Mouse (Mus musculus) olfactory bulb, adult 2 months (tissue): ENCODE measurements around the gene Uckl1. TPM values are rescaled to one million over a fixed set of nuclear protein-coding genes. Genes with fewer than 3 reads are reported as not detected.

ENCODE experiments used
- H3K27ac ChIP-seq: fragments of 200-500 bp; 2 replicates; pipeline ENCODE4 v1.5.1; 2012; ENCODE audit warnings: low read depth, low read length; ENCODE audit not compliant: insufficient read depth
- H3K4me1 ChIP-seq: fragments of 200-500 bp; 2 replicates; pipeline ENCODE4 v1.6.1; 2012; ENCODE audit warnings: low read length; ENCODE audit not compliant: control insufficient read depth, insufficient read depth
- H3K4me3 ChIP-seq: fragments of 200-500 bp; 2 replicates; pipeline ENCODE4 v1.5.1; 2012; ENCODE audit warnings: mild to moderate bottlenecking, low read depth, low read length, moderate library complexity; ENCODE audit not compliant: insufficient read depth
- CTCF ChIP-seq: fragments of 200-500 bp; IDR thresholded peaks from 2 replicates; pipeline ENCODE4 v1.5.1; 2012; ENCODE audit warnings: low read depth, mild to moderate bottlenecking, low read length, moderate library complexity; ENCODE audit not compliant: insufficient read depth
- POLR2A ChIP-seq: fragments of 200-500 bp; IDR thresholded peaks from 2 replicates; pipeline ENCODE4 v1.6.1; 2012; ENCODE audit warnings: mild to moderate bottlenecking, low read depth, low read length, moderate library complexity; ENCODE audit not compliant: insufficient read depth
- WGBS: fragments of 180-500 bp; shearing (Covaris S2); methylation state at CpG from one replicate; pipeline ENCODE4 v1.1.7; 2018; 5-methylcytosine and 5-hydroxymethylcytosine counted together
- polyA plus RNA-seq: library from polyadenylated mRNA; stranded (reverse); fragments of >200 nt; gene quantifications from 2 replicates; pipeline ENCODE4 v1.2.4, GENCODE M21; 2012; ENCODE audit warnings: low replicate concordance; ENCODE audit not compliant: missing spikeins, insufficient read depth, insufficient read length

Uckl1 gene
- polyA plus RNA-seq, 1 experiment = not detected

DNA sequence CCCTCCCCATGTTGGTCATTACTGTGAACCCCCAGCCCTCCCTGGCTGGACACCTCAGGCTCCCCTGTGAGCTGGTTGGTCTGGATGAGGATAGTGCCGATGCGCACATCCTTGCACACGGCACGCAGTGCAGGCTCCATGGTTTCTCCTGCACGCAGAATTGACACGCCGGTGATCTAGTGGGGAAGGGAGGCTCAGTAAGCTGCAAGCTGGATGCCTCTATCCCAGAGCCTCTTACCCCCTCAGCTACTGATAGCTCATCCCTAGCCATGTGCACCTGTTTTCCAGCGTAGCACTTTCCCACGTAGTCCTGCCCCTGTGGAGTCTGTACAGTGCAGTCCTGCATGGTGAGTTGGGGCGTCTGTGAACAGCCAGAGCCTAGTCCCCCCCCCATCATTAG is 14.8 kb downstream of the Uckl1 start:
- no peak overlapping the region for H3K4me3 ChIP-seq
- TF ChIP-seq CTCF = no peak
- no peak overlapping the region for H3K27ac ChIP-seq
- no peaks in the 10 kb centered on the region for H3K4me1 ChIP-seq
- 94% methylated on average over 10 of the region's 10 CpGs for WGBS

DNA sequence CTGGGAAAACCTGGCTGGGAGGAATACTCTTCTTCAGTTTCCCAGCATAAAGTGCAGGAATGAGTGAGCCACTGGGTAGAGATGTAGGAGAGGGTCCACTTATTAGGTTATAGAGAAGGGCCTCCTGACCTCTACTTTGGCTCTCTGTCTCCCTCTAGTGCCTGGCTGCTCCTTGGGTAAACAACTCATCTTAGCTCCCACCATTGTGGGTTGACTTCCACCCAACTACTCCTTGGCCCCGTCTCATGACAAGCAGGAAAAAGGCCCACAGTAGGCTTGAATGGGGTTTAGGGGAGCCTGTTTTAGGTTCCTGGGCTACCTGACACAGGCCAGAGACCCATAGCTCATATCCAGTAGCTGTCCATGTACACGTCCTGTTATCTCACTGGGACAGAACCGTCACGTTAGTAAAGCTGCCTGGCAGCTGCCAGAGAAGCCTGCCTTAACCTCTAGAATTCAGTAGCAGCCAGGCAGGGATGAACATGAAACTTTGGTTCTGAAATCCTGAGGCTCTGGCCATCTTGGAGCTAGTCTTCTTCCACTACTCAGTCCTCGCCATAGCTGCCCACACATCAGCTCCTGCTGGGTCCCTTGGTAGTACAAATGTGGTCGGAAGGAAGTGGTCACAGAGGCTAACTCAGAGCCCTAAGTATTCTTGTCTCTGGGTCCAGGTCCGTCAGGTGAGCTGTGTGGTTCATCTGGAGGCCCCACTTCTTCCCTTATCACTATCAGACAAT is 16.3 kb downstream of the Uckl1 start:
- H3K4me1 ChIP-seq = no peaks in the 10 kb centered on the region
- 75% methylated on average over 7 of the region's 7 CpGs for WGBS

DNA sequence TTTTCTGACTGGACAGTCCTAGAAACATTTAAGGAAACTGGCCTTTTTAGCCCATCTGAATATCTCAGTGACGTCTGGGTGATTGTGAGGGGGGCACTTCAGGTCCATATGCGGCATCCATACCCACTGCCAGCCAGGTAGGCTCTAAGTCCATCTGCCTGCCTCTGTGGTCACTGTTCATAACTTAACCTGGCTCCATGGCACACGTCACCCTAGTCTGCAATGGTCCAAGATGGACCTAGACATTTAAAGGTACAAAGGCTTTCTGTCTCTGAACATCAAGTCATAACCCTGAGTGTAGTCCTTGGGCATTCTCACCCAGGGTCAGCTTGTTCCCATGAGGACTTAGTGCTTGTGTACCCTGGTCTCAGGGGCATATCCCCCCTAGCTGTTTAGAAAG is 17.4 kb downstream of the Uckl1 start:
- TF ChIP-seq POLR2A (no peak), CTCF (no peak)
- Histone ChIP-seq H3K4me1 (no peaks in the 10 kb centered on the region), H3K27ac (no peak overlapping the region), H3K4me3 (no peak overlapping the region)
- WGBS = 89% methylated on average over 3 of the region's 3 CpGs

More for the DNA sequence above, 16.3 kb downstream of the Uckl1 start:
- Histone ChIP-seq H3K27ac (no peak overlapping the region), H3K4me3 (no peak overlapping the region)
- TF ChIP-seq POLR2A (no peak), CTCF (no peak)

- TF ChIP-seq POLR2A = no peak
- TF ChIP-seq CTCF = no peak
- Histone ChIP-seq H3K4me1 (peaks cover 6% of the 10 kb centered on the region; the same call in 1 of the 2 replicates), H3K4me3 (no peak overlapping the region), H3K27ac (no peak overlapping the region)
Measured at GRCm38 (mm10) chr2:181553772-181554171, 30.9 kb downstream of the Uckl1 start.

DNA sequence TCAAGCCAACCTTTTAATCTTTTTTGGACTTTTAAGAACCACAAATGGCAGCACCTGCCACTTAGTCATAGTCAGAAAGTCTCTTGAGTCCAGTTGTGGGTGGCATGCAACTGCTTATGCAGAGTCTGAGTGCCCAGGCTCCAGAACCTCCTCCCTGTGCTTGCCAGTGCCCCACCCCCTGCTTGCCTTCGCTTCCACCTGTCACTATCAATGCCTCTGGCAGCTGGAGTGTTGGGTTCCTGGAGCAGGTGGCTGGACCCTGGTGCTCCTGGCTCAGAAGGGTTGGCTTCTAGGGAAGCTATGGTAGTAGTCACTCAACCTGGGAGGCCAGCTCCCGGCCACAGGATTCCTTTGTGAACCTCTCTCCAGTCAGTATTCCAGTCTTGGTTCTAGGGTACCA is 34.5 kb downstream of the Uckl1 start:
- TF ChIP-seq CTCF = no peak
- no peak for TF ChIP-seq POLR2A
- Histone ChIP-seq H3K4me3 (no peak overlapping the region), H3K4me1 (peaks cover 10% of the 10 kb centered on the region; the same call in 1 of the 2 replicates), H3K27ac (no peak overlapping the region)
- 91% methylated on average over 2 of the region's 2 CpGs for WGBS

- H3K4me1 ChIP-seq = peaks cover 10% of the 10 kb centered on the region; the same call in 1 of the 2 replicates
- 65% methylated on average over 5 of the region's 5 CpGs for WGBS
- no peak for TF ChIP-seq POLR2A
- TF ChIP-seq CTCF = no peak
- H3K4me3 ChIP-seq = no peak overlapping the region
- H3K27ac ChIP-seq = no peak overlapping the region
Measured at GRCm38 (mm10) chr2:181548682-181549081, 36.0 kb downstream of the Uckl1 start.

- no peak for TF ChIP-seq POLR2A
- TF ChIP-seq CTCF = no peak
- H3K4me1 ChIP-seq = peaks cover 10% of the 10 kb centered on the region; the same call in 1 of the 2 replicates
- H3K27ac ChIP-seq = no peak overlapping the region
Measured at GRCm38 (mm10) chr2:181548227-181548626, 36.5 kb downstream of the Uckl1 start.

GRCm38 (mm10) chr2:181546142-181546541 is 38.5 kb downstream of the Uckl1 start:
- Histone ChIP-seq H3K27ac (no peak overlapping the region), H3K4me3 (no peak overlapping the region), H3K4me1 (peaks cover 12% of the 10 kb centered on the region; the same call in 1 of the 2 replicates)
- 94% methylated on average over 7 of the region's 7 CpGs for WGBS
- TF ChIP-seq CTCF (no peak), POLR2A (no peak)

More at GRCm38 (mm10) chr2:181548227-181548626, 36.5 kb downstream of the Uckl1 start:
- 56% methylated on average over 1 of the region's 1 CpGs for WGBS
- no peak overlapping the region for H3K4me3 ChIP-seq

DNA sequence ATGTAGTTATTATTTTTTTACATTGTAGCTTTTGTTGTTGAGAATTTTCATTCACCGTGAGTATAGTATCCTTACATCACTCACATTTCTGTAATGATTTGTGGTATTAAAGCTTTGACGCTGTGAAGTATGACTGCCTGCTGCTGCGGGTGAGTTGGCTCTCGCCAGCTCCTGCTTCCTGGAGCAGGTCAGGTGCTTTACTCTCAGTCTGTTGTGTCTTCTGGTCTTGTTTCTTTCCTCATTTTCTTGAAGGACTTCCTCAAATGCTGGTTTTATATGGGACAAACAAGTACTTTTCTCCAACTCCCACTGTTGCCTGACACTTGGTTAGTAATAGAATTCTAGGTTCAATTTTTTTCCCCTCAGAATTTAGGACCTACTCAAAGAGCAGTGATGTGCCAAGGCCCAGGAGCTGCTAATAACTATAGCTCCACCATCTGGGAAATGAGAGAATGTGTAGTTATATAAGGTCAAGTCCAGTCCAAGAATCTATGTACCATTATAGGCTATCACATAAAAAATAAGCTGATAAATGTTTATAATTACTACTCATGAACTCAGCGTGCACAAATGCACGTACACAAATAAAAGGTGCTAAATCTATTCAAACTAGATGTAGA is 42.8 kb downstream of the Uckl1 start:
- WGBS = 82% methylated on average over 6 of the region's 6 CpGs
- no peak overlapping the region; the same call in 1 of the 2 replicates for H3K27ac ChIP-seq
- no peak for TF ChIP-seq POLR2A
- no peak for TF ChIP-seq CTCF

More for the DNA sequence above, 42.8 kb downstream of the Uckl1 start:
- H3K4me3 ChIP-seq = no peak overlapping the region
- peaks cover 8% of the 10 kb centered on the region for H3K4me1 ChIP-seq
